Mouse (Mus musculus) olfactory bulb, adult 2 months (tissue): ENCODE data around the gene 1110025L11Rik.
"Not testable (repeated sequence)": the region's sequence is repeated elsewhere in the genome, so short reads cannot be mapped to it uniquely, and the experiment has no call there.

Source experiments
- CTCF ChIP-seq: fragments of 200-500 bp; IDR thresholded peaks from 2 replicates; pipeline ENCODE4 v1.5.1; 2012; ENCODE audit warnings: low read depth, mild to moderate bottlenecking, low read length, moderate library complexity; ENCODE audit not compliant: insufficient read depth
- POLR2A ChIP-seq: fragments of 200-500 bp; IDR thresholded peaks from 2 replicates; pipeline ENCODE4 v1.6.1; 2012; ENCODE audit warnings: mild to moderate bottlenecking, low read depth, low read length, moderate library complexity; ENCODE audit not compliant: insufficient read depth

GRCm38 (mm10) chr16:89071041-89071440, 7.2 kb upstream of the 1110025L11Rik start:
- TF ChIP-seq CTCF, POLR2A: not testable (repeated sequence)
